Mouse (Mus musculus) right cerebral cortex, postnatal 4 days (tissue): ENCODE results near the gene Gprin3.

Source experiments
- DNase-seq: peaks from one replicate; pipeline ENCODE4 v3.0.0-alpha.2; 2022

Gene Gprin3

GRCm38 (mm10) chr6:59425824-59426533, at the start of gene Gprin3:
Gprin3 (minus strand) TSS chr6:59426294.
- DNase-seq = peak; percentile 82

GRCm38 (mm10) chr6:59458861-59459260, 32.8 kb upstream of the Gprin3 start:
- no peak for DNase-seq

GRCm38 (mm10) chr6:59456116-59456515, 30.0 kb upstream of the Gprin3 start:
- no peak for DNase-seq

DNA sequence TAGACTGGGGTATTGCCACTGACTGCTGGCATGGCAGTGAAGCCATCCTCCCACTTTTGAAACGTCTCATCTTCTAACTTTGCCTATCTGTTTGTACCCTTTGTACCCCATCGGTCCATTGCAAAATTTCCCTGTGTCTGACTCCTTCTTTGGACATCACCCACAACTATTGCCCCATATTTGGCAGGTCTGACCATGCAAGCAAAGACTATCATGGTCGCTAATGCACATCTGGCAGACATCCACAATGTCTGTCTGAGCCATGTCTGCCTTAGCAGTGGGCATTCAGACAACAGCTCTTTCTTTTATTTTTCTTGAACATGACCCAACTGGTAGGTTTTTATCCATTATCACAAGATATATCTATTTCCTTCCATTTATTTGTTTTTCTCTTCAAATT, 25.3 kb upstream of the Gprin3 start:
- DNase-seq = no peak

DNA sequence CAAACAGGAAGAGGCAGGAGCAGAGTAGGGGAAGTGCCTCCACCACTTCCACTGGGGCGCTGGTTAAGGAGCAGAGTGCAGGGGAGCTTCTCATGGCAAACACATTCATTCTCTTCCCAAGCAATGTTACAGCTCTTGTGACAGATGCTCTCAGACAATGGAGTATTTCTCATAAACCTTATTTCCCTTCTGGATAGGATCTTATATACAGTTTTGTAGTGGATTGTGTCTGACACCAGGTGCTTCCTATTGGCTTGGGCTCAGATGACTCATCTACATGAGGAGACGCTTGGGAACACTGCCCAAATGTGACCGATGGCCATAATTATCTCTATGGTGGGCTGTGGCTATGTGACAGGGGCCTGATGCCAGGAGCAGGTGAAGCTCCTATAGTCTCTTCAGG, 19.0 kb upstream of the Gprin3 start:
- DNase-seq = no peak

- DNase-seq = no peak
Measured at GRCm38 (mm10) chr6:59435906-59436305, 9.8 kb upstream of the Gprin3 start.

GRCm38 (mm10) chr6:59433116-59433515, 7.0 kb upstream of the Gprin3 start:
- no peak for DNase-seq

GRCm38 (mm10) chr6:59426534-59426885, 416 bp upstream of the Gprin3 start:
- DNase-seq = no peak

DNA sequence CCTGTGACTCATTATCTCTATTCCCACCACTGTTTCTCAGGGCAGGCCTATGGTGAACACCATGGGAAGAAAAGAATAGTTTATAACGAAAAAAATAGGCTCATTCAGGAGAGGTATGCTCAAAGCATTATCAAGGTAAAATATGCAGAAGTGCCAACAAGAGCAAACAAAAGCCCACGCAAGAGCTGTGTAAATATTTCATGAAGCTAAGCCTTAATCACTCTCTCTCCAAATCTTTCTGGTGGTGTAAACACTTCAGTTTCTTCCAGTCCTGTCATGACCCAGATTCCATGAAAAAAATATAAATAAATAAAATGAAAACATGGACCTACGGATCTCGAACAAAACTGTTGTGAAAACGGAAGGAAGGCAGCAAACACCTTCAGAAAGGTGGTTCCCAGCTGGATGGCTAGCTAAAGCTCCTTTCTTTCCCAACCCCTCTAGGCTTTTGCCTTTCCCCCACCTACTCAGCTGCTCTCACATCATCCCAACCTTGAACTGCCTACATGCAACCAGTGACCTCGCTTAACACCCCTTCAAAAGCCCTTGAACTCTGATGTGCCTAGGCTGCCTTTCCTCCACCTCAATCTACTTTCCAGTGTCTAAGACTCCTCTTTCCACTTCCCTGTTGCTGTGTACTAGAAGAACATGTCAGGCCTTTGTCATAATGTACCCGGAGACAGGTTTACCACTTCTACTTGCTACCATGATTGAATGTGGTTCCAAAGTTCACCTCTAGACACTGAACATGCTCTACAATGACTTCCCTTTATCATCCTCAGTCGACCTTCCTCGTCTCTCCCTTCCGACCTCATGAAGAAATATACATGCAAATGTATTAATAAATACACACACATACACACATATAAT, 988 bp downstream of the Gprin3 start:
- no peak for DNase-seq

DNA sequence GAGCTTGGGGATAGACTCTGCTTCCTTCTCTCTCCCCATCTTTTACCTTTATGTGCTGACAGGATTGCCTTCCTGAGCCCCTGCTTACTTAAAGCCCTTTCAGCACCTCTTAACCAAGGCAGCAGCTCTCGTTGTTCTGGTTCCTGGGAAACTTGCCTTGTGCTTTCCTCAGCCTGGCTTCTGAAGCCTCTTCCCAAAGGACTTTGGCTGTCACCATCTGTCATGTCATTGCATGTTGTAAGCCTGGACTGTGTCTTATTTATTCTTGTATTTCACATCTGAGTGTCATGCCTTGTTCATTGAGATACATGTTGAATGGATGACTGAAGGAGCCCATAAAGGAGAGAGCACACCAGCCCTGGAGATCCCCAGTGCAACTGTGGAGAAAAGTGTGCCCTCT, 2.3 kb downstream of the Gprin3 start:
- DNase-seq = no peak

DNA sequence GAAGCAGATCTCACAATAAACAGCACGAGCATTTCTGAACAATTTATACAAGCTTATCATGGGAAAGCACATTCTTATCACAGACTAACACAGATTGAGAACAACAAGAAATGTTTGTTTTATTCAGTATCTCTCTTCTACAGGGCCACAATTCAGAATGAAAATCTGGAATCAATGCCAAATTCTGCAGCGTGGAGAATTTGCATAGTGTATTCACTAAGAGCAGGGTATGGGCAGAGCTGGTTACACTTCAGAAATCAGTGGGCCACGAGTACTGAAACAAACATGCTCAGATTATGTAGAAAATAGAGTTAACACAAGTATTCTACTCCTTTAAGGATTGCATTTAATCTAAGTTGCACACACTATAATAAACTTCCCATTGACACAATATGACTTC, 6.8 kb downstream of the Gprin3 start:
- no peak for DNase-seq

DNA sequence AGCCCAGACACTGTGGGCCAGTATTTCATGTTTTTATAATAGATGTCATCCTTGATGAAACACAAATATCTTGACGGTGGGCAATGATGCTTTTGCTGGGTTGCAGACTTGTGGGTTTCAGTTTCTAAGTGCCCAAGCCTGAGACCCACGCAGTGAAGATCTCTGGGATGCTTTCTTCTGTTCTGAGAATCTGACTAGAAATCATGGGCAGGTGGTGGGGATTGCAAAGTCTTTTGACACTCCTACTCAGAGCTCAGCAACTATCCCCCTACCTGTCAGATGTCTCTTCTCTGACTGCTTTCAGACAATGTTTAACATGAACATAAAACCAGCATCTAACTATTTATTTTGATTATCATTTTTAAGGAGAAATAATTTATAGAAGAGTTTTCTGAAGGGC, 7.4 kb downstream of the Gprin3 start:
- no peak for DNase-seq

- no peak for DNase-seq
Measured at GRCm38 (mm10) chr6:59414816-59415215, 11.3 kb downstream of the Gprin3 start.

DNA sequence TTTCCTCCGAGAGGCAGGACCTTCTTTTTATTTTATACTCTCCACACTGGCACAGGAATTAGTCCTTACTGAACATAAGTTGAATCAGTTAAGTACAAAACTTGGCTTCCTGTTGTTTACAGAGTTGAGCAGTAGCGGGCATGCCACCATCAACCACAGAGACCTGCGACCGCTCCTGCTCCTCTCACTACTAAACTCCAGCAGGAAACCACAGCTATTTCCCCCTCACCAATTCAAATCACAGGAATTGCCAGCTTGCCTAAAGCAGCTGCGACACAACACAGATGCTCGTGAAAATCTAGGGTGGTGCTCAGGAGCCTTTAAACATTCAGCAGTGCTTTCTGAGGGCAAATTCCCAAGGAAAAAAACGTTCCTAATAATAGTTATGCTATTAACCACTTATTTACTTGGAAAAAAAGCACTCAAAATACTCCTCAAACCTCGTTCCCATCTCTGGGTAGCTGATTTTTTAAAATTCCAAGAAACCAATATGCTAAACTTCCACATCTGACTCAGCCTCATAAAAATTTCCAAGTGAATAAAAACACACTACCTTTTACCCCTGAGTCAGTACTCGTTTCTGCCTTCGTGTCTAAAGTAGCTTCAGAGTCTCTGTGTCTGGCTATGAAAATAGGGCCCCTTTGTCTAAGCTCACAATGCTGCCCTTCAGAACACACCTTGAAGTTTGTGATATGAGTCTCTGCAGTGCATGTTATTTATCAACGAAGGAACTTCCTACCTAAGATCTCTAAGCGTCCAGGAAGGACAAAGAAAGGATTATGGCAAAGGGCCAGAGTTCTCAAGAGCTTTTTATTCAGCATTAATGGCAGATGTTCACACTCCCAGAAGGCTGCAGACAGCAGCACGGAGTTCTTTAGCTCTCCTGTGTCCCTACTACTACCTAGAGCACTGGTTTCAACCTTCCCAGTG, 13.4 kb downstream of the Gprin3 start:
- no peak for DNase-seq

DNA sequence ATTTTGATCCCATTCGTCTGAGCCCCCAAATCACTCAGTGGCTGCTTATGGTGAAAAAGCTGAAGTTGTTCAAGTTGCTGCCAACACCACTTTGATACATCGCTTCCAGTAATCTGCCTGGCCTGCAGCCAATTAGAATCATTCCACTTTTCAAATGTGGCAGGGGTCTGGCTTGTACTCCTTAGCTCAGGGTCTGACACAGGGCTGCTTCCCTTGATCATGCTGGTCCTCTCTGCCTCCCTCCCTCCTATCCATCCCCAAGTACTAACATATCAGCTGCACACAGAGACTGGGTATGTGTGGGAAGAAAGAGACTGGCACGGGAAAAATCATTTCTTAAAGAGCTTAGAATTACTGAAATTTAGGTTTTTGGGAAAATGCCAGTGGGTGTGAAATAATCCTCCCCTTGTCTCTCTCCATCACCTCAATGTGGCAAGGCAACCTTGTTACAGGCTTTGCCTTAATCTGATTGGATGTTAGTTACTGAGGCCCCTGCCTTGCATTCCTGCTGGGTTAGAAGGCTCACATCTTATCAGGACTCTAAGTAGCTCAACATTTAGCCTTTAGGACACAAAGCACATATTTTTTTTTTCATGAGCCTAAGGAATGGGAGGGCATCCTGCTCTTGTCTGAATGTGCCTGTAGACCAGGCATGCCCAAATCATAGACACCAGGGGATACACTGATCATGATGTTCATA, 16.9 kb downstream of the Gprin3 start:
- peak; percentile 16 for DNase-seq

DNA sequence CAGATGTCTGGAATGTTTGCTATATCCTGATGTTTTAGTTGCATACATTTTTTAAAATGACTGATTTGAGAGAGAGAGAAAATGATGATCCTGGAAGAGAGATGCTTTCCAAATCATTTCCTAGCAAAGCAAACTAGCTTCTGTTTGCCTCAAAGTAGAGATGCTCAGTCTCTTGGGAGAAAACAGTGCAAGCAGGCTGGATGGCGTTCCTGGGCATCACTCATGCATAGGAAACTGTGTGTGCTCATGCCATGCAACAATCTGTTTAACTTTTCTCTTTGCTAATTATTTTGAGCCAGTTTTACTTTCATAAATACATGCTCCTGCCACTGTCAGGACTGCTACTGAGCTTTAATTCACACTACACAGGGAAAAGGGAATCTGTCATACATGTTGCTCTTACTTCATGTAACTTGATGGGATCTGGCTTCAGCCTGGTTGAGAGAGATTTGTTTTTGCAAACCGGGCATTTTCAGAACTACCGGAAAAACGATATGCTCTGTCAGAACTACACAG, 18.6 kb downstream of the Gprin3 start:
- DNase-seq = no peak

GRCm38 (mm10) chr6:59390208-59390607, 35.9 kb downstream of the Gprin3 start:
- DNase-seq = no peak

DNA sequence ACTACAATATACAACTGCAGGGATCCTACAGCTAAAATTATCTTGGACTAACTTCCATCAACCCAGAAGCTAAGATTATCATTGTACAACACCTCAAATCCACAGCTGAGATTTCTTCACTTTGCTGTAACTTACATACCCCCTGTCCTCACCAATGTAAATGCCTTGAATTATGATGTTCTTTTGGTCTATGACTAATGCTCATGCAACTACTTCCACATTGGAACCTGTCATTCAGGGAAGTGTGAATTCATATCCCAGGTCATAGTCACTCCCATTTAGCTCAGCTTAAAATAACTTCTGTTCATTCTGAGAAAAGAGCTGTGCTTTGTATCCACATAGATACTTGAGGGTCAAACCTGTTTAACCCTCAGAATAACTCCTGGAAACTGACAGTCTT, 60.8 kb downstream of the Gprin3 start:
- DNase-seq = no peak

GRCm38 (mm10) chr6:59363282-59363681, 62.8 kb downstream of the Gprin3 start:
- no peak for DNase-seq

DNA sequence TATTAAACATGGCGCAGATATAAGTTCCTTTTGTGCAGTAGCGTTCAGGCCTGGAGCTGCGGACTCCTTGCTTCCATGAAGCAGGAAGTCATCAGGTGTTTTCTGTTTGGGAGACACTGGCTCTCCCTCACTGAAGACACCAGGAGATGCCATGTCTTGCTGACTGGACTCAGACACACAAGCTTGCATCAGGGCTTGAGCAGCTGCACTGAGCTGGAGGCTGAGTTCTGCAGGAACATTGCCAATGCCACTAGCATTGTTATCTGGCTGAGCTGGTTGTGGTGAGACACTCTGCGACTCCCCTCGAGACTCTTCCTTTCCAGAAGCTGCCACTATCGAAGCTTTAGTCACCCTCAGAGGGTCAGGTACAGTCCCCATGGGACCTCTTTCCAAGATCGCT, 71.2 kb downstream of the Gprin3 start:
- no peak for DNase-seq

DNA sequence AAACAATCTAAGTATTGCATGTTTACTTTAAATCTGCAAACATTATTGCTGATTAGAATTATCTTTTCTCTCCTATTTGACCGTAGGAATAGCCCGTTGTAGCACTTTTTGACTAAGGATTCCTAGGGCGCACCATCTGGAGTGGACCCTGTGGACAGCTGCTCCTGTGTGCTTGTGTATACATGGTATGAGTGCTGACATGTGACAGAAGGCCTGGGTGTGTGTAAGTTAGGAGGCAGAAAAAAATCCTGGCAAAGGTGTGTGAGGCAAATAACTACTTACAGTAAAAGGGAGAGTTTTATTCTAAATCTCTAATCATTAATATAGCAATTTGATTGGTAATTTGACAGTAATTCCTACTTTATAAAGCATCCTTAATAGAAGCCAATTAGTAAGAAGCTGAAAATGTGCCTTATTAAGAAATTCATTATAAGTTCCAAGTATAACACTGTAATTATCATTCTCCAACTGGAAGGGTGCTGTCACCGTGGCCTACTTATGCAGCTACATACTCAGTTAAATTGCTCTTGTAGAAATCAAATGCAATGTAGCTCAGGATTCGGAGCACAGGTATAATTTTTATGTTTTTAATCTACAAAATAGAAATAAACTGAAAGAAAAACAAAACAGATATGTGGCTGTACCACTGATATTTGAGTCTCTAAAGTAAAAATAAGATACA, 74.8 kb downstream of the Gprin3 start:
- DNase-seq = no peak

GRCm38 (mm10) chr6:59348673-59349072, 77.4 kb downstream of the Gprin3 start:
- DNase-seq = no peak
